Mouse (Mus musculus): Measurements from ENCODE around the gene Zcchc24. TPM values are rescaled to one million over a fixed set of nuclear protein-coding genes. Genes with fewer than 3 reads are reported as not detected.

The Zcchc24 gene
- polyA plus RNA-seq, 1 experiment from 2014 or later = 15.2 TPM

- Histone ChIP-seq H3K27me3 (replicated peaks; ENCODE audit: low read depth, poor library complexity, severe bottlenecking) (no peaks in the 10 kb centered on the region), H3K27ac (replicated peaks) (no peak overlapping the region), H3K4me3 (no peak overlapping the region), H3K36me3 (replicated peaks) (peaks cover 28% of the 10 kb centered on the region), H3K4me1 (peaks cover 73% of the 10 kb centered on the region), H3K9me3 (no peaks in the 10 kb centered on the region)
- 91% methylated on average over 5 of the region's 5 CpGs for WGBS
- DNase-seq (ENCODE audit: low spot score) = no peak
These were observed 47.7 kb downstream of the Zcchc24 start for GRCm38 (mm10) chr14:25720962-25721707.

GRCm38 (mm10) chr14:25719371-25719770 lies 49.5 kb downstream of the Zcchc24 start:
- DNase-seq (ENCODE audit: low spot score) = no peak
- Histone ChIP-seq H3K9me3 (no peaks in the 10 kb centered on the region), H3K27me3 (replicated peaks; ENCODE audit: low read depth, poor library complexity, severe bottlenecking) (no peaks in the 10 kb centered on the region), H3K36me3 (replicated peaks) (peaks cover 44% of the 10 kb centered on the region), H3K4me1 (peaks cover 59% of the 10 kb centered on the region), H3K4me3 (no peak overlapping the region), H3K27ac (replicated peaks) (peak overlapping the region; percentile 84)
- 54% methylated on average over 9 of the region's 9 CpGs for WGBS

DNA sequence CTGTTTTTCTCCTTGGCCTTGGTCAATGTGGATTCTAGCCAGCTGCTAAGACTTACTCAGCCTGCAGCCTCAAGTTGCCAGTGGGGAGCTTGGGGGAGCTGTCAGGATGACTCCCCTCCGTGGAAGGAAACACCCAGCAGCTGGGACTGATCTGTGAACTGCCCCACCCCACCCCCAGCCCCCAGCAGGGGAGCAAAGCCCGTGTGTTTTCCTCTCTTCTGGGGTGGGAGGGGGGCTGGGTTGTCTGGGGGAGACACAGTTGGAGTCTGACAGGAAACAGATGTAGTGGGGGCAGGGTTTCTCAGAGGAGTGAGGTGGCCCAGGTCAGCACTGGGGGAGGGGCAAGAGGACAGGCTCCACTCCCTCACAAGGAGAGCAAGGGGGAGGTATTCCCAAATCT lies 50.4 kb downstream of the Zcchc24 start:
- WGBS = 3% methylated on average over 2 of the region's 2 CpGs
- Histone ChIP-seq H3K9me3 (no peaks in the 10 kb centered on the region), H3K27me3 (replicated peaks; ENCODE audit: low read depth, poor library complexity, severe bottlenecking) (no peaks in the 10 kb centered on the region), H3K4me3 (peak overlapping the region; percentile 16; the same call in 1 of the 2 replicates), H3K4me1 (peaks cover 60% of the 10 kb centered on the region), H3K27ac (replicated peaks) (peak overlapping the region; percentile 84), H3K36me3 (replicated peaks) (peaks cover 45% of the 10 kb centered on the region)
- peak; percentile 84 for DNase-seq (ENCODE audit: low spot score)

- no peaks in the 10 kb centered on the region for H3K9me3 ChIP-seq
- DNase-seq (ENCODE audit: low spot score) = no peak
- peak overlapping the region; percentile 84 for H3K27ac ChIP-seq (replicated peaks)
- no peaks in the 10 kb centered on the region for H3K27me3 ChIP-seq (replicated peaks; ENCODE audit: low read depth, poor library complexity, severe bottlenecking)
- H3K4me1 ChIP-seq = peaks cover 58% of the 10 kb centered on the region
- 86% methylated on average over 8 of the region's 8 CpGs for WGBS
- H3K36me3 ChIP-seq (replicated peaks) = peaks cover 45% of the 10 kb centered on the region
- no peak overlapping the region for H3K4me3 ChIP-seq
These were observed 51.1 kb downstream of the Zcchc24 start for GRCm38 (mm10) chr14:25717718-25718117.

DNA sequence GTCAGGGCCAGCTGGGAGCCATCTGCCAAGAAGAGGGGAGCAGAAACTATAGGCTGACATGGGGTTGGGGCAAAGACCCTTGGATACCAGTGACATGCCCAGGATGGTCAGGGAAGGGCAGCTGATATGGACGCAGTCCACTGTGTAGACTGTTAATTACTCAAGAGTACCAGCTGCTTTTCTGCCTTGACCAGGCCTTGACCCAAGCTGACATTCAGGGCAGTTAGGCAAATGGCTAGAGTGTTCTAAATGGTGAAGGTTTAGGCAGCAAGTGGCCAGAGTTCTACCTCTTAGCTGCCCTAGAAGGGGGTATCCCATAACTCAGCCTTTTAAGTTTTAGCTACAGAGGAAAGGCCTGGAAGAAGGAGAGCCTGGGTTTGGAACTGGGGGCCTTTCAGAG lies 52.3 kb downstream of the Zcchc24 start:
- Histone ChIP-seq H3K27me3 (replicated peaks; ENCODE audit: low read depth, poor library complexity, severe bottlenecking) (no peaks in the 10 kb centered on the region), H3K4me3 (no peak overlapping the region), H3K27ac (replicated peaks) (peak overlapping the region; percentile 32), H3K9me3 (no peaks in the 10 kb centered on the region), H3K36me3 (replicated peaks) (peaks cover 43% of the 10 kb centered on the region), H3K4me1 (peaks cover 58% of the 10 kb centered on the region)
- no peak for DNase-seq (ENCODE audit: low spot score)
- WGBS = 83% methylated on average over 1 of the region's 1 CpGs

- H3K4me1 ChIP-seq = peaks cover 74% of the 10 kb centered on the region
- WGBS = 14% methylated on average over 4 of the region's 4 CpGs
These were observed 55.4 kb downstream of the Zcchc24 start for GRCm38 (mm10) chr14:25713443-25713842.

GRCm38 (mm10) chr14:25711602-25712001 lies 57.2 kb downstream of the Zcchc24 start:
- peaks cover 64% of the 10 kb centered on the region for H3K4me1 ChIP-seq
- no peak for DNase-seq (ENCODE audit: low spot score)
- peaks cover 22% of the 10 kb centered on the region for H3K36me3 ChIP-seq (replicated peaks)
- no peaks in the 10 kb centered on the region for H3K27me3 ChIP-seq (replicated peaks; ENCODE audit: low read depth, poor library complexity, severe bottlenecking)
- no peak overlapping the region for H3K4me3 ChIP-seq
- no peaks in the 10 kb centered on the region for H3K9me3 ChIP-seq
- 65% methylated on average over 8 of the region's 8 CpGs for WGBS
- peak overlapping the region; percentile 32; the same call in 1 of the 2 replicates for H3K27ac ChIP-seq (replicated peaks)

More at GRCm38 (mm10) chr14:25713443-25713842, 55.4 kb downstream of the Zcchc24 start:
- Histone ChIP-seq H3K27ac (replicated peaks) (no peak overlapping the region), H3K9me3 (no peaks in the 10 kb centered on the region), H3K36me3 (replicated peaks) (peaks cover 26% of the 10 kb centered on the region), H3K4me3 (no peak overlapping the region), H3K27me3 (replicated peaks; ENCODE audit: low read depth, poor library complexity, severe bottlenecking) (no peaks in the 10 kb centered on the region)
- no peak for DNase-seq (ENCODE audit: low spot score)

DNA sequence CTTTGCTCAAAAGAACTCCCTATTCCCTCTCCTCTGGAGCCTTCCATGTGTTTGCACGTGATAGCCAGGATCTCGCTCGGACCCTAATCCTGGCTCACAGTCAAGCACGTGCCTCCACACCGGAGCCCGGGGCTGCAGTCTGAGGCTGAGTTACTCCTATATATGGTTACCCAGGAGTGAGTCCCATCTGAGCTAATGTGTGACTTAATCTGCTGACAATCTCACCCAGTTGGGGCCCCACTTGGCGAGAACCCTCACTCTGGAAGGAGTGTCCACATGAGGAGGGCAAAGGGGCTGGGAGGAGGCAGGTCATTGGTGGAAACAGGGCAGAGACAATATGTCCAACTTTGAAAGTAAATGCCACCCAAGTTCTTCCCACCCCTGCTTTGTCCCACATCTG lies 57.7 kb downstream of the Zcchc24 start:
- 86% methylated on average over 7 of the region's 7 CpGs for WGBS
- peak overlapping the region; percentile 32; the same call in 1 of the 2 replicates for H3K27ac ChIP-seq (replicated peaks)
- H3K4me3 ChIP-seq = no peak overlapping the region
- no peaks in the 10 kb centered on the region for H3K27me3 ChIP-seq (replicated peaks; ENCODE audit: low read depth, poor library complexity, severe bottlenecking)
- H3K36me3 ChIP-seq (replicated peaks) = peaks cover 18% of the 10 kb centered on the region
- DNase-seq (ENCODE audit: low spot score) = no peak
- peaks cover 60% of the 10 kb centered on the region for H3K4me1 ChIP-seq
- no peaks in the 10 kb centered on the region for H3K9me3 ChIP-seq

DNA sequence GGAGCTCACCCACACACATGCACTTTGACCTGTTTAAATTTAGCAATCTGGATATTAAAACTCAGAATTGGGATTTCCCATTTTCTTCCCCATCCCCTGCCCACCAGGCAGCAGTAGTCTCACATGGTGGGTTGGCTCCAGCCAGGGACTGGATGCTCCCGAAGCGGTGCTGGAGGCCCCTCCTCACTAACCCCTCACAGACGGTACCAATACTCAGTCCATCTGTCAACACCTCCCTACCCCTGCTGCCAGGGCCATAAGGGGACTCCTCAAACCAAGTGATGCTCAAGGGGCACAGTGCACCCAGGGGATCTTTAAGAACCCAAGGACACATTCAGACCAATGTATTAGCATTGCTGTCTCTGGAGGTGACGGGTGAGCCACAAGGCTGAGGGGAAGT lies 58.2 kb downstream of the Zcchc24 start:
- Histone ChIP-seq H3K36me3 (replicated peaks) (peaks cover 14% of the 10 kb centered on the region), H3K27me3 (replicated peaks; ENCODE audit: low read depth, poor library complexity, severe bottlenecking) (no peaks in the 10 kb centered on the region), H3K4me3 (no peak overlapping the region), H3K4me1 (peaks cover 60% of the 10 kb centered on the region), H3K27ac (replicated peaks) (peak overlapping the region; percentile 32; the same call in 1 of the 2 replicates), H3K9me3 (no peaks in the 10 kb centered on the region)
- no peak for DNase-seq (ENCODE audit: low spot score)
- 82% methylated on average over 4 of the region's 4 CpGs for WGBS

DNA sequence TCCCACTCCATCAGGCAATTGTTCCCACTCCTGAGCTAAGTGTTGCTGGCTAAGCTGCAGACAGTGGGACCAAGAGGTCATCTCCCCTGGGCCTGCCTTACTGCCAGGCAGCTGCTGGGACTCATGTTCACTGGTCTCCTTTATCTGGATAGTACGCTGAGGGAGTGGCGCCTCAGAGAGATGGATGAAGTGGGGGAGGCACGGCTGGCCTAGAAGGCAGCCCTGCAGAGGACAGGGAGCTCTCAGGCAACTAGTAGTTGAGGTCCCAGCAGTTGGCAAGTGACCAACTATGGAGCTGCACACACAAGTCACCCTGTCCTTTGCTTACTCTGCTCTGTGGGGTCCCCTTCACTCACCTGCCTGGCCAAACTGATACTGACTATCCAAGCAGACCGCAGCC lies 58.8 kb downstream of the Zcchc24 start:
- H3K27me3 ChIP-seq (replicated peaks; ENCODE audit: low read depth, poor library complexity, severe bottlenecking) = no peaks in the 10 kb centered on the region
- peak overlapping the region; percentile 41; the same call in 1 of the 2 replicates for H3K27ac ChIP-seq (replicated peaks)
- WGBS = 67% methylated on average over 4 of the region's 4 CpGs
- H3K36me3 ChIP-seq (replicated peaks) = peaks cover 8% of the 10 kb centered on the region
- no peak overlapping the region for H3K4me3 ChIP-seq
- no peak for DNase-seq (ENCODE audit: low spot score)
- H3K4me1 ChIP-seq = peaks cover 60% of the 10 kb centered on the region
- no peaks in the 10 kb centered on the region for H3K9me3 ChIP-seq

DNA sequence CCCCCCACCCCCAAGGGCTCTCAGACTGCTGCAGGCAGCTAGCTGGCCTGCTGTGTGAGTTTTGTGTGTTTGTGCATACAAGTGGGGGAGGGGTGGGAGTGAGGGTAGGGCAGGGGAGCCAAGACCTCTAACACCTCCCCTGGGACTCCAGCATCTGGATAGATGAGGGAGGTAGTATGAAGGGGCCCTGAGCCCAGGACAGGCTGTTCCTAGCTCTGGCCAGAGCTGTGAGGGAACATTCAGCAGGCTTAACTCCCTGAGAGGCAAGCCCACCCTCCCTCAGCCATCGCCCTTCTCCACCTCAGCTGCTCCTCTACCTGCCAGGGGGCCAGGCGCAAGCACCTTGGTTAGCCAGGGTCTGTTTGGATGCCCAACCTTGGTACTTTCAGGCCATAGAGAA lies 59.9 kb downstream of the Zcchc24 start:
- 91% methylated on average over 2 of the region's 2 CpGs for WGBS
- Histone ChIP-seq H3K27me3 (replicated peaks; ENCODE audit: low read depth, poor library complexity, severe bottlenecking) (no peaks in the 10 kb centered on the region), H3K36me3 (replicated peaks) (no peaks in the 10 kb centered on the region), H3K4me3 (no peak overlapping the region), H3K27ac (replicated peaks) (peak overlapping the region; percentile 70), H3K4me1 (peaks cover 52% of the 10 kb centered on the region), H3K9me3 (no peaks in the 10 kb centered on the region)
- no peak for DNase-seq (ENCODE audit: low spot score)

- H3K9me3 ChIP-seq = no peaks in the 10 kb centered on the region
- DNase-seq (ENCODE audit: low spot score) = no peak
- no peaks in the 10 kb centered on the region for H3K36me3 ChIP-seq (replicated peaks)
- no peaks in the 10 kb centered on the region for H3K27me3 ChIP-seq (replicated peaks; ENCODE audit: low read depth, poor library complexity, severe bottlenecking)
- H3K4me3 ChIP-seq = no peak overlapping the region
- 63% methylated on average over 4 of the region's 4 CpGs for WGBS
- H3K27ac ChIP-seq (replicated peaks) = peak overlapping the region; percentile 70
- H3K4me1 ChIP-seq = peaks cover 47% of the 10 kb centered on the region
These were observed 60.4 kb downstream of the Zcchc24 start for GRCm38 (mm10) chr14:25708451-25708850.

GRCm38 (mm10) chr14:25707691-25708181 lies 61.1 kb downstream of the Zcchc24 start:
- Histone ChIP-seq H3K4me3 (no peak overlapping the region), H3K27ac (replicated peaks) (peak overlapping the region; percentile 70; the same call in 1 of the 2 replicates), H3K4me1 (peaks cover 45% of the 10 kb centered on the region), H3K9me3 (no peaks in the 10 kb centered on the region), H3K36me3 (replicated peaks) (no peaks in the 10 kb centered on the region), H3K27me3 (replicated peaks; ENCODE audit: low read depth, poor library complexity, severe bottlenecking) (no peaks in the 10 kb centered on the region)
- WGBS = 56% methylated on average over 5 of the region's 5 CpGs
- peak; percentile 68 for DNase-seq (ENCODE audit: low spot score)
